Mouse (Mus musculus) fat pad, adult 2 months (tissue): ENCODE measurements around the gene Lmf1.

Source experiments
- DNase-seq: peaks from one replicate; pipeline ENCODE4 v3.0.0-alpha.2; 2011; ENCODE audit warnings: low read depth, low spot score; ENCODE audit errors: extremely low read depth

Lmf1 gene

DNA sequence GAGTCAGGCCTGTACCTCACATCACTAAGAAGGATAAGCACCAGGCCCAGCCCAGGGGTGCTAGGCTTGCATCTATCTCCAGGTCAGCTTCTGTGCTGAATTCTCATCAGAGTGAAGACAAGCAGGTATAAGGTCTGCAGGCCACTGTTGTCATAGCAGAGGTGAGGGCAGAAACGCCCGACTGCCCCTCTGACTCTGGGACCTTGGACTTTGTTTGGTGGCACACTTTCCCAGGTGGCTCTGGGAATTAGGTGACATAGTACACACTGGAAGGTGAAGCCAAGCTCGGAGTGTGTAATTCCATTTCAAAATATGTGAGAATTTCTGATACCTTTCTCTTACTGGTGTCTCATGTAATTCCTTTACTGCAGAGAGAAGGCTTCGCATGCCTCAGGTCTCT is 59.6 kb downstream of the Lmf1 start:
- DNase-seq = no peak

DNA sequence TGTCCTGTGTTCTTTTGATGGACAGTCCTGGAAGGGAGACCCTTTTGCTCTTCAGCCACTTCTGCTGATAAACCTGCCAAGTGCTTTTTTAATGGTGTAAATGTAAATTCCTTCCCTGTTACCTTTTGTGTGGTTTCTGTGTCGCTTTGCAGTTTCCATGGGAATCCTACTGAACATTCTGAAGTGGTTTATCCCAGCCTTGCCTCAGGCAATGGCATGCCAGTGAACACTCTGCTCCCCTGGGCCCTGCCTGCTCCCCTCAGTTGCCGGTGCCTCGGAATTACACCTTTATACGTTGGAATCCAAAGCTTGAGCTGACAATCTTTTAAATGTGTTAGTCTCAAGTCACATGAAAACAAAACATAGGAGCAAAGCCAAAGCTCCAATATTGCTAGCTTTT is 62.1 kb downstream of the Lmf1 start:
- no peak for DNase-seq

DNA sequence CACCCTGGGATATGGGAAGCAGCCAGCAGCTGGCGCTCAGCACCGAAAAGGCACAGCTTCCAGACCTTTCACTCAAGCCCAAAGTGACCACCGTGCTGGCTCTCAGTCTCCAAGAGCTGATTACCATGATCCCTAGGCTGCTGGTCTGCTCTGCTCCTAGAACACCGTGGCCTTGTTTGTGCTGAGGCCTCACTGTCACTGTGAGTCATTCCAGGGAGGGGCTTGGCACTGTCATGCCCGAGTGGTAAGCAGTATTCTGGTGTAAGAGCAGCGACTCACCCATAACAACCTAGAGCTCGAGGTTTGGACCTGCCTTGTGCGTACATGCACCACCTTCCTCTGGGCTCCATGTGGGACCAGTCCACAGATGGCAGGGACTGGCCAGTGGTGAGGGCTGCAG is 63.1 kb downstream of the Lmf1 start:
- DNase-seq = no peak

DNA sequence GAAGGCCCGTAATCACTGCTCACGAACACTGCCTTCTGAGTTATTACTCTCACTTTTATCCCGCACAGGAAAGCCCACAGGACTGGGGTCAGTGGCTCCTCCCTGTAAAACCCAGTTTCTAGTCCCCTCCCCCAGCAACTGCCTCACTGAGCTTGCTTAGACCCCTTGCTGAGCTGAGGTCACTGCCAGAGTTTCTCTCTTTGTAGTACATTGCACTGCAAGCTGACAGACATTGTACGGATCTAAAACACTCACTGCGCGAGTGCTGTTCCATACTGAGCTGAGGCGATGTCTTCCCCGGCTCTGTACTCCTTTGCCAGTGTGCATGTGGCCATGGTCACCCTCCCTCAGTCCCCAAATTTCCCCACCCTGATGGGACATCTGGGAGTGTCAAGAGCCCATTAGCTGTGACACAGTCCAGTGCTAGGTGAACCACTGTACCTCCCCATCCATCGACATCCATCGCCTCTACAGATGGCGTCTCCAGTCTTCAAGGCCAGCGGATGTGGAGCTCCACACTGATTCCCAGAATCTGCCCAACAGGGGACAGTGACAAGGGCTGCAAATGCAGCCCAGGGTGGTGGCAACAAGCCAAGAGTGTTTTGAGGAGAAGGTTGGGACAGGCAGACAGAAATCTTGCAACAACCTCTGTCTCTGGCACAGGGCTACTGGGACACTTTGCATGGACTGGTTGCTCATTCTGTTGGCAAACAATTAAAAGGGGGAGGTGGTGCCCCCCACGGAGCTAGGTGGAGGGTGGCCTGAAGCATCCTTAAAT is 64.8 kb downstream of the Lmf1 start:
- no peak for DNase-seq

DNA sequence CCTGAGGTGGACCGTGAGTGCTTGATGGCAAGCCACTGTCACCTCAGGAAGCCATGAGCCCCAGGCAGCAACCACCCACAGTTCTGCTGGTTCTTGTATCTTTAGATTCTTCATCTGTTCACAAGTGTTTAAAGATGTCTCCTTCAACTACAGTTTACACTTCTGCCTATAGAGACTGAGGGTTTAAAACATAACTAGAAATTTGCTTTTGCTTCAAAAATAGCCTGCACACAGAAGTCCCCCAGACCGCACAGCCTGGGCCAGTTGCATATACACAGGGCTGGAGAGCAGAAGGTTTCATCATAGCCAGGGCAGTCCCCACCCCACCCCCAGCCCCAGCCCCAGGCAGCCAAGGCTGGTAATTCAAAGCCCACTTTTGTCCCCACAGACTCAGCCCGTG is 65.9 kb downstream of the Lmf1 start:
- DNase-seq = no peak

DNA sequence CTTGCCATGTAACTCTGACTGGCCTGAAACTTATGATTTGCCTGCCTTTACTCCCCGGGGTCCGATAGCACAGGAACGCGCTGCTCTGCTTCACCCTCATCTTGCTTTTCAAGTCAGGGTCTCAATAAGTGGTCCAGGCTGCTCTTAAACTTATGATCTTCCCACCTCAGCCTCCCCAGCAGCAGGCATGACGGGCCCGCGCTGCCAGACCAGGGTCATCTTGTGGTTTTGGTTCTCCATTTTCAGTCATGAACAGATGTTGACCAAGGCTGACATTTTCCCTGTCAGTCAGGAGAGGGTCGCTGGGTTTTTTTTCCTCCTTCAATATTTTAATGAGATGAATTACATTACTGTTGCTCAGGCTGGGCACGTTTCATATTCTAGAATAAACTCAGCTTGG is 66.8 kb downstream of the Lmf1 start:
- DNase-seq = no peak

DNA sequence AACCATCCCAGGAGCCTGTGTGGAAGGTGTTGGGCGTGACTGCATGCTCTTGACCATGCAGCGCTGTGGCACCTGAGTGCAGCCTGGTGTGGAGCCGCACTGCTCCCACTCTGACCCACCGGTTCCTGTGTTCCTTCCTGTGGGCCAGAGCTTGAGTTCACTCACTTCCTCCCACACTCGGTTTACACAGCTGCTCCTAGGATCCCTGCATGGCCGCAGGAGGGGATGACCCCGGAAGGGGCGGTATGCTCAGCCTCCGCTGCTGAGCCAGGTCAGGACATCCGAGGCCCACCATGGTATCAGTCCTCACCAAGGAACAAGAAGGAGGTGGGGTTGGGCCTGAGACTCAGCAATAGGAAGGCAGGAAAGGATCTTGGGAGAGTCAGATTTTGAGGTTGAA is 69.0 kb downstream of the Lmf1 start:
- DNase-seq = no peak

DNA sequence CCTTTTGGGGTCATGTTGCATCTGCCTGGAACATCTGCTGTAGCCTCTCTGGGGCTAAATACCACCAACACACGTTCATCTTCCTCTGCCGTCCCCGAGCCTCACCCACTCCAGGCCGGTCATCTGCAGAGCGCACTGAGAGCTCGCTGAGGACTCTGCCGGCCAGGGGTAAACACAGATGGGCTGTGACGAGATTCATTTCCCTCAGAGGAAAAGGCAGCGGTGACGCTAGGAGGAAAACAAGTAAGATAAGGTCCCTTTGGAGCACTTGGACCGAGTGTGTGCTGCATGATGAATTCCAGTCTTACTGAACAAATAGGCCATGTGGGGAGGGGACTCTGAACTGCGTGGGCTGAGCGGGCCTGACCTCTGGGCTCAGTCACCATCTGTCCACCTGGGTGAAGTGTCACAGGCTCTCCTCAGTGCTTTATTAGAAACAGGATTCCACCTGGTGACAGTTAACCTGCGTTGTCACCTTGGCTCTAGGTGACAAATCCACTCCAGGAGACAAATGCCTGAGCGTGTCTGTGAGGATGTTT is 69.9 kb downstream of the Lmf1 start:
- DNase-seq = no peak

DNA sequence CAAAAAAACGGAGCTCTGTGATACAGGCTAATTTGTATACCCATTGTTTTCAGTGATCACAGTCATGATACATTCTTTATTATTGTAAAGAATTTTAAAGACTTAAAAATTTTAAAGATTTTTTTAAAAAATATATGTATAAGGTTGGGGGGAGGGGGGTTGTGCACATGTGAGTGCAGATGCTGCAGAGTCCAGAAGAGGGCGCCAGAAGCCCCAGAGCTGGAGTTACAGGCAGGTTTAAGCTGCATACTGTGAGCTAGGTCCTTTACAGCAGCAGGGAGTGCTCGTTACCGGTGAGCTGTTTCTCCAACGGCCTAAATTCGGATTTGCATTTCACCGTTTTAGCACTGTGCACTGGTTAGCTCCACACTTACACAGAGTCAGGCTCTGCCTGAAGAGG is 71.8 kb downstream of the Lmf1 start:
- no peak for DNase-seq

DNA sequence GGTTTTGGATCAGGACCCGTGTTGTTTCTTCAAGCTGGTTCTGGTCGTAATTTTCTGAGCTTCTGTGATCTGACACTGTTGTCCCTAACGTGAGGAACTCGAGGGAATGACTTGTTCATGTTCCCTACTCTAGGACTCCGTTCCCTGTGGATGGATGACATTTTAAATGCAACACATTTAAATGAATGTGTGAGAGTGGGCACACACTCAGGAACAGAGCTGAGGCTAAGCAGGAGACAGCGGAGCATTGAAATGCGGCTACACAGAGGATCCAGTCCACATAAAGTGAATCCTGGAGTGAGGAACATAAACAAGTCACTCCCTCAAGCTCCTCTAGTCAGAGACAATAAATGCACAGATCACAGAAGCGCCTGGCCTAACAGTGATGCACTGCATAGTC is 73.4 kb downstream of the Lmf1 start:
- no peak for DNase-seq

DNA sequence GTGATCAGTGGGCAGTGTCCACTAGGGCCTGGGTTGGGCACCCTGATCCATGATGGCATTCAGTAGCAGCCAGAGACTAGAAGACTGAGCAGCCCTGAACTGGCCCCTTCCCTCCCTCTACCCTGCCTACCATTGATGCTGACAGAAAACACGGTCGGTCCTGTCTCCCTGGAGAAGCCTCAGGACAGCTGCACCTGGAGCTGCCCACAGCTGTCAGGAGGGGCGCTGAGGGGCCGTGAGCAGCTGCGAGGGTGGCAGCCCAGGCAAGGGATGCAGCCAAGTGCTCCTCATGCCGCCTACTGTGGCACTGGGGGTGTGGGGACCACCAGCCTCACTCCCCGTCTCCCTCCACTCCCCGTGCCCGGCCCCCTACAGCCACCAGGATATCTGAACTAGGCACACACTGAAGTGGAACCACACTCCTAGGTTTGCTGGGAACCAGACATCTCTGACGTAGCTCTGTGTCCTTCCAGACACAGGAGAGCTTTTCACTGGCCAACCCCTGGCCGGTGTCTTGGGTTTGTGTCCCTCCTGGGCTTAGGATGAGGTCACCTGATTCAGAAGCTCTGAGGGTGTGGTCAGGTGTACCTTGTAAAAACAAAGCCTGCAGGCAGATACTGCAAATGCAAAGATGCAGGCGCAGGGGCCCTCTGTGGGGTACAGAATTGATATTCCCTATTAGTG is 77.4 kb downstream of the Lmf1 start:
- DNase-seq = no peak

DNA sequence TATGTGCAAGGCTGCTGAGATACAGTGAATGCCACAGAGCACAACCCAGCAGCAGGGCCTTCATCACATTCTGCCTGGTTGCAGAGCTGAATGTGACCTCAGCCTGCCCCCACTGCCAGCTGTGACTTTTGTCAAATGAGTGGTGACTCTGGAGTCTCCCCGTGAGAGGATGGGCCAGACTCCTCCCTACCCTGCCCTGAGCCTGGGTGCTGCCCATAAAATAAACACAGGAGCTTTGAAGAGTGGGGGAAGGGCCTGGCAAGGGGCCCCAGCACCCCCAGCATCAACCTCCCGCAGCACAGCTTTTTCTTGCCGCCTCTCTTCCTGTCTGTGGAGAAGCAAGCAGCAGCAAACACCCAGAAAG is 77.9 kb downstream of the Lmf1 start:
- no peak for DNase-seq

DNA sequence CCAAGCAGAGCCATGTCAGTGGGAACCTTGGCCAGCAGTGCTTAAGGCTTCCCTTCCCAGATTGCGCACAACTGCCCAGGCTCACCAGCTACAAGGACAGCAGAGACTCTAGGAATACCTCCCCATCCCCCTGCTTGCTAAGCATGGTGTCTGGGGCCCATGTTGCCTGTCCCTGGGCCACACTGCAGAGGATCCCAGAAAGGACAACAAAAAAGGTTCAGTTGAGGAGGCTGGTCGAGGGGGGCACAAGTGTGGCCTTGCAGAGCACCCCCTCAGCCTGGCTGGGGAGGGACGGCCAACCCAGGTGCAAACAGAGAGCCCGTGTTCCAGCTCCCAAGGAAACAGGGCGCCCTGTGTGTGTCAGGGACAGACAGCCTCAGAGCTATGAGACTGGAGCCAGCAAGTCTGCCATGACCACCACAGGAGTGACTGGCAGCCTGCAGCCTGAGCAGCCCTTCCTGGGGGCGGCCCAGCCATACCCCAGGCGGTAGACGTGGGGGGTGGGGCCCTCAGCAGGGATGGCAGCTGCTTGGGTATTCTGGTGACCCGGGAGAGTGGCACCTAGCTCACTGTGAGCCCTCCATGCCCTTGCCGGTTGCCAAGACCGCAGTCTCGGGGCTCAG is 84.4 kb downstream of the Lmf1 start:
- no peak for DNase-seq

DNA sequence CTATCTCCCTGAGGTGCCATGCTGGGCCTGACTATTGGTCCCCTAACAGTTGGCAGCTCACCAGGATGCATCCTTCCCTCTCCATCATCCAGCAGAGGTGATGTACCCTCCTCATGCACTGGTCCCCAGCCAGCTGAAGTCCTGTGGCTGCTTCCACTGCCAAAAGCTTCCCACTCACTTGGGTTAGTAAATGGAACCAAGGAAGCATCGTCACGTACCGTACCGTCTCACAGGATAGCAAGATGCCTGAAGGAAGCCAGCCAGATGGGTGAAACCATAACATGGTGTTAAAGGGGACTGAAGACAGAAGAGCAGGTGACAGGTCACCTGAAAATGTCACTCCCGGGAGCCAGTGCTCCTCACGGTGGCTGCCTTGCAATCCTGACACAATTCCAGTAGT is 86.6 kb downstream of the Lmf1 start:
- DNase-seq = no peak

DNA sequence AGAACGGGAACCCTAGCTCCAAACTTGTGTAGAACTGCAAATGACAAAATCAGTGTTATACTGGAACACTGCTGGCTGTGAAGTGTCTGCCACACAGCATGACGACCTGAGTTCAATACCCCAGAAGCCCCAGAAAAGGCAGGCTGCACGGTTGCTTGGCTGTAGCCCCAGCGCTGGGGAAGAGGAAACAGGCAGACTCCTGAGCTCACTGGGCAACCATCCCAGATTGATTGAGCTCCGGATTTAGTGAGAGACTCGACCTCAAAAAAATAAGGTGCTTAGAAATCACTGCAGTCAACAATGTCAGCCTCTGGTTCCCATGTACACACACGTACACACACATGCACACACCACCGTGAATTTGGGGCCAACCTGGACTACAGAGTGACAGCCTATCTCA is 87.0 kb downstream of the Lmf1 start:
- DNase-seq = no peak

DNA sequence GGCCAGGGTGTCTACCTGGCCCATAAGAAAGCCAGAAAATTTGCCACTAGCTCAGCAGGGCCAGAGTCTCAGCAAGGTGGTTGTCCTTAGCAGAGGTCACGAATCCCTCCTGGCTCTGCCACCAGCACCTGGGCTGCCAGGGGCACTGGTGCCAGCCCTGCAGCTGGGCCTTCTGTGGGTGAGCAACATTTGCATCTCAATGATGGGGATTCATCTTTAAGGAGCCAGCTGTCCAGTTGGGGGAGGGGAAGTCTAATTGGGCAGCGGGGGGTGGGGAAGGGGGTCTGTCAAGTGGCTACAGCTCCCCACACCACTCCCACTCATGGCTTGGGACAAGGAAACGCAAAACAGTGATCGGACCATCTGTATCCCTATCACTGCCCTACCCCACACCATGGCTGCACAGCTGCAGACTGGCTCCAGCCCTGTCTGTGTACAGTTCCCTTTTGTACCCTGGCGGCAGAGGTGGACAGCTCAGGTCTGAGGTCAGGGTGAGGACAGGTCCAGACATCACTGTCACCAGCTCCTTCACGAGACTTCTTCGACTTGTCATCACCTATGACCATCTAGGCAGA is 89.7 kb downstream of the Lmf1 start:
- DNase-seq = no peak

DNA sequence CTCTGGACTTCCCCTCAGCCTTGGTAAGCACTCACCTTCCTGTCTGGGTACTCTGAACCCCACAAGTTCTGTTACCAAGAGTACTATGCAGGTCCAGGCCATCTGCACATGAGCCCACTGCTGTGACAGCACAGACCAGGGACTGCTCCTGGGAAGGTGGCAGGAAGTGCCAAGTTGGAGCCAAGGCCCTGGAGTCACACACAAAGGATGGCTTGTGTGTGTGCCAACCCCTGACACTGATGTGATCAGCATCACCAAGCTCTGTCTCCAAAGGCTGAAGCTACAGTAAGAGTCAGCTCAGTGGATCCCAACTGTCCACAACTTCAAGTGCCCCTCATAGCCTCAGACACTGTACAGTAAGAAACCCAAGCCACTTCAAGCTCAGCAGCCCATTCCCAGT is 94.1 kb downstream of the Lmf1 start:
- DNase-seq = no peak

DNA sequence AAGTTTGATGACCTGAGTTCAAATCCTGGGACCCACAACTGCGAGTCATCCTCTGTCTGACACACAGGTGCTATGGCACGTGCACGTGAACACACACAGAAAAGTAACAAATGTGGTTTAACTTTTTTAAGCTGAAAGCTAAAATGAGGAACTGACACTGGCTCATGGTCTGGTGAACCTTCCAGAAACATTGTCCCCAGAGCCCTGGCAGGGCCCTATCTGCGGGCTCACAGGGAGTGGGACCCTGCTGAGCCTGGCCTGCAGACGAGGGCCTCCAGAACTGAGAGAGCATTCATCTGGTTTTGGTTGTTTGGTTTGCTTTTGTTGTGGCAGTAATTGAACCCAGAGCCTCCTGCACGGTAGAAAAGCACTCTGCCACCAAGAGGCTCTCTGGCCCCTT is 99.1 kb downstream of the Lmf1 start:
- no peak for DNase-seq

DNA sequence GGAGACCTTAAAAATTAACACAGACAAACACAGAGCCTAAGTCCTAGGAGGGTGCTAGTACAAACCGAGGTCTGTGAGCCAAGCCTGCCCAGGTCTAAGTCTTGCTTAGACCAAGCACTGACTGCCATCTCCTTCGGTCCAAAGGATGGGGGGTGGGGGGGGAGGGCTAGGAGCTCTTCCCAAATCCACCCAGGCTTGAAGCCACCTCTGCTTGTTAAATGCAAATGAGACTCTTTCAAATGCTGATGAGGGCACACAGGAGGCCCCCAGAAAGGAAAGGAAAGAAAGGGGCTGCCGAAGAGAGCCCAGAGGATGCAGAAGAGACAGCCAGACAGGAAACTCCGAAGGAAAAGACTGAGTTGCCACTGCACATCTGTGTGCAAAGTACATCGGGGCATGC is 100.9 kb downstream of the Lmf1 start:
- DNase-seq = no peak

DNA sequence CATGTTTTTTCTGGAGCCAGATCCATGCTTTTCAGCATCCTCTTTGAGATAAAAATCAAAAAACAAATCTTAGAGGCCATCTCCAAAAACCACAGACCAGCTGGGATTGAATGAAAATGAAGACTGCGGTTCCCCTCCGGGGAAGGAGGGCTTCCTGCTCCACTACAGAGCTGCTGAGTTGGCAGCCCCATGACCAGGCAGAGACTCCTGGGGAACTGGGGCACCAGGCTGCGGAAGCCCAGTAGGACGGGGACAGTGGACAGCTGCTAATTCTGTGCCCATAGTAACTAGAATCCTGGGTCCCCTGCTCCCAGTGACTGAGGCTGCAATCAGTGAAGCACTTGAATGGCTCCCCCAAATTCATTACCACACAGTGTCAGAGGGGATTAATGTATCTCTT is 102.8 kb downstream of the Lmf1 start:
- no peak for DNase-seq

DNA sequence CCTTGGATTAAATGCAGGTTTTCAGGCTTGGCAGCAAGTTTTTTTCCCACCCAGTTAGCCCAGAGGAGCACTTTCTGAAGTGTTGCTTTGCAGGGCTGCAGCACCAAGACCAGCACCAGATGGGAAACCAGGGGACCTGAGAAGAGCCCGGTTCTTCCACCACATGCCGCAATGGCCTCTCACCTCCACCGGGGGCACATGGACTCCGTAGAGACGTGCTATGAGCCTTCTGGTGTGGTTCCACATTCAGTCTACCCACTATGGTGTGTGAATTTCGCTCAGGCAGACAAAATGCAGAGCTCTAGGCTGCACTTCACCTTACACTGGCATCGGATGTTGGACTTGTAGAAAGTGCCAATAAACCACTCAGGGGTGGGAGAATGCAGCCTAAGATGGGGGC is 107.4 kb downstream of the Lmf1 start:
- no peak for DNase-seq

DNA sequence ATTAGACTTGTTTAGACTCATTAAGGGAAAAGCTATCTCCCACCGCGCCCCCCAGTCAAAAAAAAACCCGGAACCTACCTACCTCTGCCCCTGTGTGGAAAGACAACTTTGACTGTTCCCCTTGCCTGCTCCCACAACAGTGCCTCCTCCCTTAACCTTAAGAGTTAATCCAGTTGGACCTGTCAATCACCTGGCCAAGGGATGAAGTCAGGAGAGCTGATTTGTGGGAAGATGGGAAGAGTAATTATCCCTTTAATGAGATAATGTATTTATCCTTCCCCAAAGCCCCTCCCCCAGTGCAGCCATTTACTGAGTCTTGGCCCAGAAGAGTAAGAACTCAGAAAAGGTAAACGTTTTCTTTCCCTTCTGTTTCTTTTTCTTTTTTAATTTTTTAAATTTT is 110.0 kb downstream of the Lmf1 start:
- no peak for DNase-seq
